Mouse (Mus musculus): ENCODE measurements at regions not wholly inside any gene's neighbourhood (a gene's known extent, or its start where the extent isn't known, plus 50 kb on each side); places are given as distances from the start of the nearest gene placed in this dataset.

GRCm38 (mm10) chr3:21634675-21635204 lies 441.7 kb upstream of the Tbl1xr1 start:
- DNase-seq = no peak
- Histone ChIP-seq H3K27ac (ENCODE audit: insufficient read depth, low read depth, low read length) (no peak overlapping the region), H3K36me3 (ENCODE audit: control insufficient read depth, insufficient read depth, low read length) (no peaks in the 10 kb centered on the region), H3K4me1 (ENCODE audit: control insufficient read depth, insufficient read depth, low read length) (no peaks in the 10 kb centered on the region), H3K4me3 (ENCODE audit: insufficient read depth, low read depth, low read length) (no peak overlapping the region), H3K27me3 (replicated peaks; ENCODE audit: control insufficient read depth, insufficient read depth, low read length) (no peaks in the 10 kb centered on the region)
- TF ChIP-seq POLR2A (IDR thresholded peaks at IDR 0.05; ENCODE audit: low read depth, low read length) = no peak
- TF ChIP-seq CTCF (conservative IDR thresholded peaks at IDR 0.05; ENCODE audit: insufficient read depth, insufficient read length, low read depth, low read length) = no peak
- 79% methylated on average over 4 of the region's 4 CpGs for WGBS

GRCm38 (mm10) chr3:21638886-21639285 lies 437.6 kb upstream of the Tbl1xr1 start:
- Histone ChIP-seq H3K4me3 (ENCODE audit: insufficient read depth, low read depth, low read length) (no peak overlapping the region), H3K27ac (ENCODE audit: insufficient read depth, low read depth, low read length) (no peak overlapping the region), H3K27me3 (replicated peaks; ENCODE audit: control insufficient read depth, insufficient read depth, low read length) (no peaks in the 10 kb centered on the region), H3K36me3 (ENCODE audit: control insufficient read depth, insufficient read depth, low read length) (no peaks in the 10 kb centered on the region), H3K4me1 (ENCODE audit: control insufficient read depth, insufficient read depth, low read length) (no peaks in the 10 kb centered on the region)
- 71% methylated on average over 5 of the region's 5 CpGs for WGBS
- TF ChIP-seq POLR2A (IDR thresholded peaks at IDR 0.05; ENCODE audit: low read depth, low read length) (no peak), CTCF (conservative IDR thresholded peaks at IDR 0.05; ENCODE audit: insufficient read depth, insufficient read length, low read depth, low read length) (no peak)
- no peak for DNase-seq

GRCm38 (mm10) chr3:21639576-21639975 lies 436.9 kb upstream of the Tbl1xr1 start:
- 55% methylated on average over 5 of the region's 5 CpGs for WGBS
- H3K4me1 ChIP-seq (ENCODE audit: control insufficient read depth, insufficient read depth, low read length) = no peaks in the 10 kb centered on the region
- H3K27ac ChIP-seq (ENCODE audit: insufficient read depth, low read depth, low read length) = no peak overlapping the region
- no peak for TF ChIP-seq POLR2A (IDR thresholded peaks at IDR 0.05; ENCODE audit: low read depth, low read length)
- no peak for TF ChIP-seq CTCF (conservative IDR thresholded peaks at IDR 0.05; ENCODE audit: insufficient read depth, insufficient read length, low read depth, low read length)
- no peak overlapping the region for H3K4me3 ChIP-seq (ENCODE audit: insufficient read depth, low read depth, low read length)
- peak; percentile 25 for DNase-seq
- H3K27me3 ChIP-seq (replicated peaks; ENCODE audit: control insufficient read depth, insufficient read depth, low read length) = no peaks in the 10 kb centered on the region
- H3K36me3 ChIP-seq (ENCODE audit: control insufficient read depth, insufficient read depth, low read length) = no peaks in the 10 kb centered on the region

GRCm38 (mm10) chr3:21644086-21644485 lies 432.4 kb upstream of the Tbl1xr1 start:
- 67% methylated on average over 2 of the region's 2 CpGs for WGBS
- no peak overlapping the region for H3K4me3 ChIP-seq (ENCODE audit: insufficient read depth, low read depth, low read length)
- TF ChIP-seq CTCF (conservative IDR thresholded peaks at IDR 0.05; ENCODE audit: insufficient read depth, insufficient read length, low read depth, low read length) (no peak), POLR2A (IDR thresholded peaks at IDR 0.05; ENCODE audit: low read depth, low read length) (no peak)

DNA sequence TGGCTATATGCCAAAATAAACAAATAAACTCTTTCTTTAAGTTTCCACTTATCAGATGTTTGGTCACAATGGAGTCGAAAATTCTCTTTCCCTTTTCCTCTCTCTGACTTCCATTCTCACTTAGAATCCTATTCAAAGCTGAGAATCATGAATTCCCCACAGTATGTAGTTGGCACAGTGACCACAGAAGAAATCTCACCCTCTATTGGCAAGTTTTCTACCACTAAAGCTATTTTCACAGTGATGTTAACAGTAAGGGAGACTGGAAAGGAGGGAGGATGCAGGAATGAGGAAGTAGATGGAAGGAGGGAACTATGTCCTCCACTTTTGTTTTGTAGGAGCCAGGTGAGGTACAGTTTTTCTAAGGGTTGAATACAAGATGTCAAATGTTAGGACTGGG lies 431.2 kb upstream of the Tbl1xr1 start:
- 62% methylated on average over 1 of the region's 1 CpGs for WGBS
- H3K27me3 ChIP-seq (replicated peaks; ENCODE audit: control insufficient read depth, insufficient read depth, low read length) = no peaks in the 10 kb centered on the region
- no peak overlapping the region for H3K27ac ChIP-seq (ENCODE audit: insufficient read depth, low read depth, low read length)
- H3K36me3 ChIP-seq (ENCODE audit: control insufficient read depth, insufficient read depth, low read length) = no peaks in the 10 kb centered on the region
- no peak for DNase-seq
- TF ChIP-seq POLR2A (IDR thresholded peaks at IDR 0.05; ENCODE audit: low read depth, low read length) (no peak), CTCF (conservative IDR thresholded peaks at IDR 0.05; ENCODE audit: insufficient read depth, insufficient read length, low read depth, low read length) (no peak)
- no peaks in the 10 kb centered on the region for H3K4me1 ChIP-seq (ENCODE audit: control insufficient read depth, insufficient read depth, low read length)
- no peak overlapping the region for H3K4me3 ChIP-seq (ENCODE audit: insufficient read depth, low read depth, low read length)

More at GRCm38 (mm10) chr3:21644086-21644485, 432.4 kb upstream of the Tbl1xr1 start:
- no peak overlapping the region for H3K27ac ChIP-seq (ENCODE audit: insufficient read depth, low read depth, low read length)
- DNase-seq = peak; percentile 72
- H3K27me3 ChIP-seq (replicated peaks; ENCODE audit: control insufficient read depth, insufficient read depth, low read length) = no peaks in the 10 kb centered on the region
- no peaks in the 10 kb centered on the region for H3K36me3 ChIP-seq (ENCODE audit: control insufficient read depth, insufficient read depth, low read length)
- H3K4me1 ChIP-seq (ENCODE audit: control insufficient read depth, insufficient read depth, low read length) = no peaks in the 10 kb centered on the region

DNA sequence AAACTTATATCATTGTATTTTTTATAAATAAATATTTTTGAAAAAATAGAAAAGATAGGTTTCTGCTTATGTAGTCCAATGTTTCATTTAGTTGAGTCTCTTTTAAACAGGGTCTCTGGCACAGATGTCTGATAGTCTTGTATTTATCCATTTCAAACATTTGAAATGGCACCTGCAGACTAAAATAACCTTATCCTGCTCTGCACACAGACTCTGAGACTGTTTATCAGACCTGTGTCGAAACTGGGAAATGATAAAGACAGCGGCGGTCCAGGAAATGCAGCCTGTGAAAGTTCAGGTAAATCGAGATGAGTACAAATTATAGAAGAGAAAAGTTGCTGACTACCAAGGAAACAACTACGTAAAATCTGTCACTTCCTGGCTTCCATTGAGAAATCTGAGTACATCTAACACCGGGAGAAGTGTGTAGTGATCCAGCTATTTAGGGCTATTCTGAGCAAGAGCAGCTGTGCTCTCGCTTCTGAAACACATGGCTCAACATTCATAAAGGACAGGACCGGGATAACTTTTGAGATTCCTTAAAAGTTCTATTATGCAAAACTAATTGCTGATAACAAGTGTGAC lies 426.5 kb upstream of the Tbl1xr1 start:
- TF ChIP-seq POLR2A (IDR thresholded peaks at IDR 0.05; ENCODE audit: low read depth, low read length) (no peak), CTCF (conservative IDR thresholded peaks at IDR 0.05; ENCODE audit: insufficient read depth, insufficient read length, low read depth, low read length) (no peak)
- H3K27me3 ChIP-seq (replicated peaks; ENCODE audit: control insufficient read depth, insufficient read depth, low read length) = no peaks in the 10 kb centered on the region
- no peak for DNase-seq
- H3K4me3 ChIP-seq (ENCODE audit: insufficient read depth, low read depth, low read length) = no peak overlapping the region
- no peaks in the 10 kb centered on the region for H3K4me1 ChIP-seq (ENCODE audit: control insufficient read depth, insufficient read depth, low read length)
- H3K36me3 ChIP-seq (ENCODE audit: control insufficient read depth, insufficient read depth, low read length) = no peaks in the 10 kb centered on the region
- WGBS = 61% methylated on average over 8 of the region's 8 CpGs
- no peak overlapping the region for H3K27ac ChIP-seq (ENCODE audit: insufficient read depth, low read depth, low read length)

DNA sequence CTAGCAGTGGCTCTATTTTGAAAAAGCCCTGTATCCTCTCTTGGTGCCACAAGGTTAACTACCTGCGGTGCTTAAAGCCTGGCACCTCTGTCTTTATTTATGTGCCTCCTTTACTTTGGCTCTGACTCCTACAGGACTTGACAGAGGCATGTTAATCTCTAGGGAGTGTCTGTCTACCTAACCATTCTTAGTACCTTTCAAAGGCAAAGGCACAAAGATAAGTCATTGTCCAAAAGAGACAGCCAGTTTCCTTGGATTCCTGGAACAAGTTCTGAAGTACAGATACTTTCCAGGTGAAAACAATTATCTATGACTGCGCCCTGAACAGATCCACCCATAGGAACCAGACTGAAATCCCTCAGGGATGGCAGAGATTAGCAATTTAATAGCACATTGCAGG lies 421.2 kb upstream of the Tbl1xr1 start:
- 71% methylated on average over 2 of the region's 2 CpGs for WGBS
- no peak for DNase-seq
- Histone ChIP-seq H3K27ac (ENCODE audit: insufficient read depth, low read depth, low read length) (no peak overlapping the region), H3K4me1 (ENCODE audit: control insufficient read depth, insufficient read depth, low read length) (no peaks in the 10 kb centered on the region), H3K4me3 (ENCODE audit: insufficient read depth, low read depth, low read length) (no peak overlapping the region), H3K36me3 (ENCODE audit: control insufficient read depth, insufficient read depth, low read length) (no peaks in the 10 kb centered on the region), H3K27me3 (replicated peaks; ENCODE audit: control insufficient read depth, insufficient read depth, low read length) (no peaks in the 10 kb centered on the region)
- no peak for TF ChIP-seq POLR2A (IDR thresholded peaks at IDR 0.05; ENCODE audit: low read depth, low read length)
- TF ChIP-seq CTCF (conservative IDR thresholded peaks at IDR 0.05; ENCODE audit: insufficient read depth, insufficient read length, low read depth, low read length) = no peak

Data from kidney, adult 2 months (tissue).